Mouse (Mus musculus): ENCODE results near the gene Optn.

The Optn gene

DNA sequence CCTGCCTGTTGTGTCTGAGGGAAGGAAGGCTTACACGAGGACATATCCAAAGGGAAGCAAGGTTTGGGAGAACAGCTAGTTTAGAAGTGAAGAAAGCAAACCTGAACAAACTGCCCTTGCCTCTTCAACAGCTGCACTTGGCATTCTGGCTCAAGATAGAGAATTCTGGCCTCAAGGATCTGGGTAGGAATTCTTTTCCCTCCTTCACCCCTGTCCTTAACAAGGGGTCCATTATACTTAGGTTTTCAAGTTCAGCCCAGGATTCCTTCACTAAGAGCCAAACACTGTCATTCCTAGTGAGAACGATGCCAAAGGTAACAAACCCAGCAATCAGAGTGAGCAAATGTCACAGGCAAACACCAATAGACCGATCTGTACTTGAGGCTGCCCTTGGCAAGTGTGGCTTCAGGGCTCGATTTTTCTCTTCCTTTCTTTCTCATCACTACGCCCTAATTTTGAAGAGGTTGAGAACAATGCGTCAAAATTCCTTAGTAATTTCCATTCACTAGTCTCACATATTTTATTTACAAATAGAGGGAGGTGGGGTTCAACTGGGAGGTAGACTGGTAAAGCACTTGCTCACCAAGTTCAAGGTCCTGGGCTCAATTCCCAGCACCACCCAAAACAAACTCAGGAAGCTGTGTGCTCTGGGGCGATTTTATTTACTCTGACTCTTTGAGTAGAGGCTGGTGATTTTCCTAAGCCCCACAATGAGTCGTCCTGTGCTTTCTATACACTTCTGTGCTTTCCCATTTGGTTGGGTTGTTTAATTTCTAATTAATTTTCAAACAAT is 76.3 kb downstream of the Optn start:
- DNase-seq (ENCODE audit: low spot score in 2 of 2), result no peak

DNA sequence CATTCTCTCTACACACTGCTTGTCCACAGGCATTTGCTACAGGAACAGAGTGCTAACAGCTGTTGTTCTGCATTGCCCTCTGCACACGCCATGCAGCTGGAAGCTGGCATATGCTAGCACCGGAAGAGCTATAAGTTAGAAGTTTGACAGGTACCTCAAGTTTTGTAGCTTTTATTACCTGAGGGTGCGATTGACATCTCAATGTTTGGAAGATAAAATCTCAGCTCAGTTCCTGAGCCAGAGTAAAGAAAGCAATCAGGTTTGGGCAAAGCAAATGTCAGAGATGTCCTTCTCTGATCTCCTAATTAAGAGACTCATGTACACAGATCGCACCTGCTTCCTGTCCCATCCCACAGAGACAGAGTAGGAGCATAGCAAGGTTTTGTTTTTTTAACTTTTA is 77.1 kb downstream of the Optn start:
- DNase-seq (ENCODE audit: low spot score in 2 of 2), result no peak

DNA sequence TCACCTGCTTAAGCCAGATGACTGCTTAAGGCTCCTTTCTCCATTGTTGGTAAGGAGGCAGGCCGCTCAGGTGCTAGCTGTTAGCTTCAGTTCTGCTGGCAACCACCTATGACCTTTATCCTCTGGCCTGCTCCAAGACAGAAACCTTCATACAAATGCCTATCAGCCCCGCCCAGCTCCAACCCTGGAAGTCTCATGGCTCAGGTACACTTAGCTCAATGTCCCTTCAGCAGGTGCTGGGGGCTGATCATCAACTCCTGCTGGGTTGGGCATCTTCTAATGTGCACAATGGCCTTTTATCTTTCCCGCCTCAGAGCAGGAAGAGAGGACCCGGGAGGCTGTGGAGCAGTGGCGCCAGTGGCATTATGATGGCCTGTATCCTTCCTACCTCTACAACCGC is 78.9 kb downstream of the Optn start:
- DNase-seq (ENCODE audit: low spot score in 2 of 2), result no peak

DNA sequence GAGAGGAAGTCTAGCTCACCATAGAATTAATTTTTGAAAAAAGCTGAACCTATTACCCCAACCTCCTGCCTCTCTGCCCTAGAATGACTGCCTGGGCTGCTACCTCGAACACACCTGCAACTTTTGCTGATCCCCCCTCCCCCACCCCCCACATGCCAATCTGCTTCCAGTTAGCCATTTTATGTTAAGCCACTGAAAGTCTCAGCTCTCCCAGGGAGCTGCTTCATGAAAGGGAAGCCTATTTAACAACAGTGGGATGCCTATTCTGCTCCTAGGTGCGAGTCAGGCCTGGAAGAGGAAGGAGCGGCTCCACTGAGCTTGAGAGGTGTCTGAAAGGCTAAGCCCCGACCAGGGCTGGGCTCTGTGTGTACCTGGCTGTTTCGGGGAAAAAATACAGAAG is 79.9 kb downstream of the Optn start:
- no peak for DNase-seq (ENCODE audit: low spot score in 2 of 2)

DNA sequence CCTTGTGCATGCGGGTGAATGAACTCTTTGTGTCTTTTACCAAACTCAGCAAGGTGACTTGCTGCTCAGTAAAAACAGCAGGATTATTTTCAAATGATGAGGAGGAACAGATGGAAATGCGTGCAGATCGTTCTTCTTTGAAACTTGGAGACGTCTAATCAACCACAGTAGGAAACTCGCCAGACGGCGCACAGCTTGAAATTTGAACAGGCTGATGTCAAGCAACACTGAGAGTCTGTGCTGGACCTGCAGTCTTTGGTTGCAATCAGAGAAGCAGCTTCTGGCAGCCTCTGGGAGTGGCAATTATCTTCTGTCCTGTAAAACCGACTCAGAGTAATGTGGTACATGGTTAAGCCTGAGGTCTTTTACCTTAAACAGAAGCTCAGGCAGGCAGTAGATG is 85.8 kb downstream of the Optn start:
- no peak for DNase-seq (ENCODE audit: low spot score in 2 of 2)

DNA sequence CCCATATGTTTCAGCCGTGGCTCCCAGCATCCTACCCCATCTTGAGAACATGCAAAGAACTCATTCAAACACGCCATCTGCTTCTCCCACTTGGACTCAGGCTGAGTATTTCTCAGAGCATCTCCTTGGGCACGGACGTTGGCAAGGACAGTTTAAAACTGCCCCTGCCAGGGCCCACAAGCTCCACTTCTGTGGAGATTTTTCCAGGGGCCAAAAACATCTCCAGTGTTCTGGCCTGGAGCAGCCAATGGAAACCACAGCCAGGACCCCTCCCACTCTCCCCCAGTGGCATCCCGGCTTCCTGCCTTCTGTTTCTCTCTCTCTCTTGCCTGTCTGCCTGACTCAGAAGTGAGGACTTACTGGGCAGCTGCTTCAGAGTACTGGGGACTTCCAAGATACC is 88.0 kb downstream of the Optn start, which contains the start of gene Ucma:
TSS of gene Ucma (plus strand) at position 316 of the 400 bp plus-strand sequence.
- DNase-seq (ENCODE audit: low spot score in 2 of 2), result no peak

Measured in spleen, postnatal 36 days (tissue).